Mouse (Mus musculus): Measurements from ENCODE around the gene Runx1.

GRCm38 (mm10) chr16:92852276-92852675 is 26.3 kb upstream of the Runx1 start:
- TF ChIP-seq CTCF (IDR thresholded peaks at IDR 0.05; ENCODE audit: control insufficient read depth, insufficient read depth, low read length) (no peak), POLR2A (IDR thresholded peaks at IDR 0.05; ENCODE audit: borderline replicate concordance, control insufficient read depth, low read depth, low read length) (no peak)
